Mouse (Mus musculus): ENCODE results near the gene Gas7.

Gene Gas7

DNA sequence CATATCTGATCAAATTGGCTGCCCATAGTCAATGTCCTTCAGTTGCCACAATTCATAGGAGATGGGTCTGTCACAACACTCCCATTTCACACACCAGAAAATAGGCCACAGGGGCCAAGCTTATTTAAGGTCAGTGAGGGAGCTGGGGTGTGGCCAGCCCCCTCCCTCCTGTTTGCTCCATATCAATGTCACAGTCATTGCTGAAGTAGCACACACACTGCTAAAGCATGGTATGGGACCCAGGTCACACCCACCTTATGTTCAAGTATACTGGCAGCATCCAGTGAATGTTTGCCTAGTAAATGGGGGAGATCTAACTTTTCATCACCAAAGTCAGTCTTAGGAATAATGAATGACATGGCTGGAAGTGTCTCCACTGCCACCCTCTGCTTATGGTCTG lies 273.5 kb downstream of the Gas7 start:
- DNase-seq, result no peak

DNA sequence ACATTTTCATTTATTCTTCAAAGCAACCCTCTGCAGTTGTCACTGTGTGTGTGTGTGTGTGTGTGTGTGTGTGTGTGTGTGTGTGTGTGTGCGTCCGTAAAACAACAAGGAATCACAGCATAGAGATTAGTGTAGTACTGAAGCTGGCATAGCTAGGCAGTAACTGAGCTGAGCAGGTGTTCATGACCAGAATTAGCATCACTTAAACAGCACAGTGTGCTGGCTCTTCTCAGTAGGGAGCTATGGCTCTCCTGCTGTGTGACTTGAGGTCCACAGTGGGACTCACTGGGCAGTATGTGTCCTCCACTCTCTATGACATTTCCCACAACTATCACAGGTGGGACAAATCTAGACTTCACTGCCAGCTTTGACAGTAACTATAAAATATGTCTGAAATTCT lies 275.8 kb downstream of the Gas7 start:
- no peak for DNase-seq

DNA sequence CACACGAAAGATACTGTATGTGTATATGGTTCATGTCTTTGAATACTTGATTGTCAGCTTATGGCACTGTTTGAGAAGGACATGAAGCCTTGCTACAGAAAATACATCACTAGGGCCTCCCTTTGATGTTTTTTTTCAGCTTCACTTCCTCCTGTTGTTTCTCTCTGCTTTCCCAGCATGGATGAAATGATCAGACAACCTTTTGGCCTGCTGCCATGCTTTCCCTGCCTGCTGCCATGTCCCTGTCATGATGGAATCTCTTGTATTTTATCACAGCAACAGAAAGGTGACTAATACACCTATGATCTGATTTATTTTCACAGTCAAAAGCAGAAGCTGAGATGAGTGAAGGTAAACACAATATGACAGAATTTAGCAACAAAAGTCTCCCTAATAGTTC lies 278.5 kb downstream of the Gas7 start:
- DNase-seq, result no peak

DNA sequence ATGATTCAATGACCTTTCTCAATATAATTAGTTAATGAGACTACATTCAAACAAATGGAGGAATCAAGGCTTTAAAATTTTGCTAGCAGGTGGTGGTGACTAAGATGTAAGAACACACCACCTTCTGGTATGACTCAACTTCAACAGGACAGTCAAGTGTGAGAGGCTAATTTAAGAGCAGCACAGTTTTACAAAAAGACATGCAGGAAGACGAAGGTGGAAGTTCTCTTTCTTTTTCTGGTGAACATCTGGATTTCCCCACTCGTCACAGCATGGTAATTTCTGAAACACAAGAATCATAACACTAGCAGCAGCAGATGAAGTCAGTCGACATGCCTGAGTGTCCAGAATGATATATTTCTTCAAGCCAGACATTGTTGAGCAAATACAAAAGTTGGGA lies 279.4 kb downstream of the Gas7 start:
- no peak for DNase-seq

DNA sequence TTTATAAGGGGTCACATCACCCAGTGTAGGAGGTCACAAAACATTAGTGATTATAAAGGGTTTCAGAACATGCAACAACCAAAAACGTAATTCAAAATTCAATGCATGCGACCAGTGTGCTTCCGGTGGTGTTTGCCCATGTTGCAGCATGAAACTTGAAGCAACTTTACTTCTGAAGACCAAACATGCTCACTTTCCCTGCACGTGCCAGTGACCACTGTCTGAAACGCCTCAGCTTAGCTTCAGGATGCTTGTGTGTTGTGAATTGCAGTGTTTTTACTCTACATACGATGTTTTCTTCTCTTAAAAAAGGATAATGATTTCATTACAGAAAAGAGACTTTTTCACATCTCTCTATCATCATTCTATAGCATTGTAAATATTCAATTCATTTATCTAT lies 283.1 kb downstream of the Gas7 start:
- no peak for DNase-seq

Data from cerebellum, adult 11 months (tissue).